Mouse (Mus musculus): Measurements from ENCODE around the gene Myo1h.

- no peak for TF ChIP-seq GATA1 (IDR thresholded peaks at IDR 0.05; ENCODE audit: low read length)
- TF ChIP-seq TAL1 (IDR thresholded peaks at IDR 0.05; ENCODE audit: low read length), result no peak
Observed at GRCm38 (mm10) chr5:114408846-114409245, 119.9 kb downstream of the Myo1h start.
